Mouse (Mus musculus) thymus, adult 2 months (tissue): ENCODE measurements around the gene Traip.

Experiments
- CTCF ChIP-seq: fragments of 200-500 bp; IDR thresholded peaks from 2 replicates; pipeline ENCODE4 v1.5.1; 2012; ENCODE audit warnings: mild to moderate bottlenecking, control low read depth, low read length, moderate library complexity, borderline replicate concordance; ENCODE audit not compliant: control insufficient read depth, poor library complexity, insufficient read depth; ENCODE audit errors: extremely low read depth
- POLR2A ChIP-seq: fragments of 200-500 bp; IDR thresholded peaks from 2 replicates; pipeline ENCODE4 v1.6.1; 2012; ENCODE audit warnings: mild to moderate bottlenecking, low read length, control low read depth, moderate library complexity; ENCODE audit not compliant: control insufficient read depth, poor library complexity, insufficient read depth; ENCODE audit errors: extremely low read depth

- TF ChIP-seq CTCF, result no peak
- TF ChIP-seq POLR2A, result no peak
Measured at GRCm38 (mm10) chr9:107978815-107979214, 28.9 kb downstream of the Traip start.
